Mouse (Mus musculus) neural tube, embryonic 11.5 days (tissue): Measurements from ENCODE around the gene Zfp536. TPM values are rescaled to one million over a fixed set of nuclear protein-coding genes. Genes with fewer than 3 reads are reported as not detected.

ENCODE experiments used
- ATAC-seq: fragments of 200-750 bp; cut with Nextera tagmentation; 2 replicates; pipeline ENCODE4 v1.8.0; 2017; ENCODE audit warnings: moderate number of reproducible peaks, mild to moderate bottlenecking, moderate TSS enrichment, moderate library complexity; ENCODE audit not compliant: insufficient read depth, low FRiP score, low TSS enrichment
- DNase-seq: peaks from one replicate; pipeline ENCODE4 v3.0.0-alpha.2; 2015; ENCODE audit warnings: low spot score
- H3K27ac ChIP-seq: fragments of 300-500 bp; sonication (generic); 2 replicates; pipeline ENCODE4 v1.5.1; 2014; ENCODE audit warnings: low read depth, mild to moderate bottlenecking, low read length
- H3K27me3 ChIP-seq: fragments of 300-500 bp; sonication (generic); 2 replicates; pipeline ENCODE4 v1.6.1; 2014; ENCODE audit warnings: mild to moderate bottlenecking, low read length, mixed read lengths; ENCODE audit not compliant: control insufficient read depth, insufficient read depth
- H3K36me3 ChIP-seq: fragments of 300-500 bp; sonication (generic); 2 replicates; pipeline ENCODE4 v1.6.1; 2014; ENCODE audit warnings: mild to moderate bottlenecking, low read length, moderate library complexity, mixed read lengths; ENCODE audit not compliant: control insufficient read depth, insufficient read depth
- H3K4me1 ChIP-seq: fragments of 300-500 bp; sonication (generic); 2 replicates; pipeline ENCODE4 v1.6.1; 2014; ENCODE audit warnings: low read length, mixed read lengths; ENCODE audit not compliant: control insufficient read depth, insufficient read depth
- H3K4me2 ChIP-seq: fragments of 300-500 bp; sonication (generic); 2 replicates; pipeline ENCODE4 v1.6.1; 2014; ENCODE audit warnings: low read depth, mild to moderate bottlenecking, moderate library complexity
- H3K4me3 ChIP-seq: fragments of 300-500 bp; sonication (generic); 2 replicates; pipeline ENCODE4 v1.5.1; 2014; ENCODE audit warnings: low read depth, low read length
- H3K9ac ChIP-seq: fragments of 300-500 bp; sonication (generic); 2 replicates; pipeline ENCODE4 v1.6.1; 2014; ENCODE audit warnings: mild to moderate bottlenecking, low read length
- H3K9me3 ChIP-seq: fragments of 300-500 bp; sonication (generic); 2 replicates; pipeline ENCODE4 v1.6.1; 2016; ENCODE audit warnings: low read length; ENCODE audit not compliant: control insufficient read depth
- WGBS: fragments of 180-500 bp; shearing (Covaris S2); extraction: QIAGEN DNeasy Blood & Tissue Kit; methylation state at CpG from one replicate; pipeline ENCODE4 v1.1.7; 2014; 5-methylcytosine and 5-hydroxymethylcytosine counted together
- polyA plus RNA-seq: library from polyadenylated mRNA; unstranded; fragments of >200 nt; fragmentation: Nextera tagmentation; extraction: Ambion mirVana; gene quantifications from 2 replicates; pipeline ENCODE4 v1.2.1, GENCODE M21; 2014

Zfp536 gene
- 23.6 and 24.3 TPM in 2 replicates for polyA plus RNA-seq

DNA sequence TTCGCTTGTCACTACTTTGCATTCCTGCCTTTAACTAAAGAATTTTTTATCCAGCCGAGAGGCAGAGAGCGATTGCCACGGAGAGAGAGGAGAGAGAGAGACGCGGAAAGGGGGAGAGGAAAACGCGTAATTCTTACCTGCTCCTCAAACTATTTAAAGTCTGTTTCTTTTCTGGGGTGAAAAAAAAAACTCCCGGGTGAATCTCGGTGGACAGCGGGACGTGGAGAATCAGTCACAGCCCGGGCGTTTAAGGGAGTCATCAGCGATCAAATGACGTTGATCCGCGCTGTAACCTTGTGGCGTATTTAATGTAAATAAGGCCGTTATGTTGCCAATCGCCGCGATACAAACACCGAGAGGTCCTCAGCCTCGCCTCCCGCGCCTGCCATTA lies at the start of gene Zfp536:
Gene Zfp536 (minus strand): TSS at position 330 of the 391 bp plus-strand sequence.
- WGBS, result under 1% methylated on average over 27 of the region's 27 CpGs

GRCm38 (mm10) chr7:37820670-37821301 lies 47.3 kb upstream of the Zfp536 start:
- Histone ChIP-seq H3K27ac (no peak overlapping the region), H3K4me3 (no peak overlapping the region), H3K9me3 (no peaks in the 10 kb centered on the region), H3K4me2 (no peak overlapping the region), H3K4me1 (no peaks in the 10 kb centered on the region), H3K27me3 (no peaks in the 10 kb centered on the region), H3K9ac (no peak overlapping the region), H3K36me3 (no peaks in the 10 kb centered on the region)
- ATAC-seq (no peak), DNase-seq (no peak)
- 86% methylated on average over 11 of the region's 11 CpGs for WGBS

More for the DNA sequence above, at the start of gene Zfp536:
- Histone ChIP-seq H3K4me2 (peak within 1 kb of the TSS; percentile 60), H3K9me3 (no peaks in the 10 kb centered on the region), H3K27ac (peak within 1 kb of the TSS; percentile 61), H3K4me1 (peaks cover 6% of the 10 kb centered on the region), H3K4me3 (peak within 1 kb of the TSS; percentile 58), H3K9ac (peak within 1 kb of the TSS; percentile 62), H3K36me3 (no peaks in the 10 kb centered on the region), H3K27me3 (peaks cover 6% of the 10 kb centered on the region; the same call in 1 of the 2 replicates)
- DNase-seq (peak; percentile 57), ATAC-seq (no peak)

GRCm38 (mm10) chr7:37818631-37819340 lies 45.3 kb upstream of the Zfp536 start:
- no peaks in the 10 kb centered on the region for H3K9me3 ChIP-seq
- no peak overlapping the region for H3K27ac ChIP-seq
- H3K4me3 ChIP-seq, result no peak overlapping the region
- WGBS, result 87% methylated on average over 8 of the region's 8 CpGs
- H3K4me1 ChIP-seq, result no peaks in the 10 kb centered on the region
- H3K36me3 ChIP-seq, result no peaks in the 10 kb centered on the region
- DNase-seq, result no peak
- no peaks in the 10 kb centered on the region for H3K27me3 ChIP-seq
- H3K9ac ChIP-seq, result no peak overlapping the region
- no peak overlapping the region for H3K4me2 ChIP-seq
- ATAC-seq, result no peak

- ATAC-seq (no peak), DNase-seq (no peak)
- no peak overlapping the region for H3K4me3 ChIP-seq
- H3K9ac ChIP-seq, result no peak overlapping the region
- no peak overlapping the region for H3K27ac ChIP-seq
- H3K36me3 ChIP-seq, result no peaks in the 10 kb centered on the region
- H3K4me2 ChIP-seq, result no peak overlapping the region
- no peaks in the 10 kb centered on the region for H3K4me1 ChIP-seq
- WGBS, result 87% methylated on average over 7 of the region's 7 CpGs
- H3K9me3 ChIP-seq, result no peaks in the 10 kb centered on the region
- H3K27me3 ChIP-seq, result no peaks in the 10 kb centered on the region
Measured at GRCm38 (mm10) chr7:37816901-37817300, 43.5 kb upstream of the Zfp536 start.

DNA sequence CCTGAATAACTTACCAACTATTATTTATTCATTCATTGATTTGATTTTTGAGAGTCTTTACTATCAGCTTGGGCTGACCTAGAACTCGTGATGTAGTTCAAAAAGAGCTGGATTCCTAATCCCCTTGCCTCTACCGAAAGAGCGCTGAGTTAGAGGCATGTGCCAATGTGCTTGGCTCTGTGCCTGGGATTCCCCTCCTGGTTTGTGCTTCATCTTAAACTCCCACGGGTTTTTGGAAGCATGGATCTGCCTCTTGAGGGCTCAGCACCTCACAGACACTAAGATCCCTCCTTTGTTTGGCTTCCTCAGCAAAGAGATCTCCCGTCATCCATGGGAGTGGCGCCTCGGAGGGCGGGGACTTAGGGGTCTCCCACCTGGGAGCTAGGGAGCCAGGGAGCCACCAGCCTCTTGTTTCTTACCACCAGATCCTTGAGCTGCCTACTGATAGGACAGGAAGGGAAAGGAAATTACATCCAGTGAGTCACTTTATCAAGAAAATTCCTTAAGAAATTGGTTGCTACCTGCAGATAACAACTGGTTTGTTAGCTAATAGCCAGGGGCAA lies 41.5 kb upstream of the Zfp536 start:
- WGBS, result 61% methylated on average over 8 of the region's 8 CpGs
- H3K36me3 ChIP-seq, result no peaks in the 10 kb centered on the region
- DNase-seq, result no peak

DNA sequence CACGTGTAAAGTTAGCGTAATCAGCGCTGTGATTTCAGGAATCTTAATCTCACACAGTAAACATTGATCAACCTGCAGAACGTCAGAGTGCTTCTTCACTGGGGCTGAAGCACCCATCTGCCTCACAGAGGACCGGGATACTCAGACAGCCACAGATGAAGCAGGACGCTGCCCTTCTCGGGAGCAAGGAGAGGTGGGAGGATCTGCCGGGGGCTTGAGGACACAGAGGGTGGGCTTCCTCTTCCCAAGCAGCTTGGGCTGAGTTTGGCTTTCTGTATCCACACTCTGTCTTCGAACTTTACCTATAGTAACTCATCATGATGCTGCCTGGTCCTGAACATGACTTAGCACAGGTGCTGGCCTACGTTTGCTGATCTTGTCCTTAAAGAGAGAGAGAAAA lies 40.2 kb upstream of the Zfp536 start:
- Histone ChIP-seq H3K4me3 (no peak overlapping the region), H3K27me3 (no peaks in the 10 kb centered on the region), H3K27ac (no peak overlapping the region), H3K36me3 (no peaks in the 10 kb centered on the region), H3K4me1 (no peaks in the 10 kb centered on the region), H3K9me3 (no peaks in the 10 kb centered on the region), H3K9ac (no peak overlapping the region), H3K4me2 (no peak overlapping the region)
- DNase-seq (no peak), ATAC-seq (no peak)
- 83% methylated on average over 10 of the region's 10 CpGs for WGBS

More for the DNA sequence above, 41.5 kb upstream of the Zfp536 start:
- H3K27me3 ChIP-seq, result no peaks in the 10 kb centered on the region
- no peak overlapping the region for H3K9ac ChIP-seq
- no peaks in the 10 kb centered on the region for H3K4me1 ChIP-seq
- H3K4me3 ChIP-seq, result no peak overlapping the region
- no peak overlapping the region for H3K4me2 ChIP-seq
- no peak for ATAC-seq
- H3K9me3 ChIP-seq, result no peaks in the 10 kb centered on the region
- no peak overlapping the region for H3K27ac ChIP-seq

DNA sequence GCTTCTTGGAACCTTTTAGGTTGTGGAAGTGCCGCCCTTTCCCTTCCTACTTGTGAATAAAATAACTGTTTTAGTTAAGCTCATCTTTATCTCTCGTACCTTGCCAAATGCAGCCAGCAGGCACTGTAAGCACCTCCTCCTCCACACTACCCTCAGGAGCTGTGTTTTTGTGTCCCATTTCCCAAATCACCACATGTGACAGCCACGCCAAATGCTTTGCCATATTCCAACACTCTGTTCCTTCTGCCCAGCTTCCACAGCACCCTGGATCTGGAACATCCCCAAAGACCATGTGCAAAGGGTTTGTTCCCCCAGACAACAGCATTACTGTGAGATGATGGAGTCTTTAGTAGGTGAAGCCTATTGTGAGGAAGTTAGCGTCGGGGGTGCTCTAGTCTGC lies 36.5 kb upstream of the Zfp536 start:
- Histone ChIP-seq H3K27me3 (no peaks in the 10 kb centered on the region), H3K4me3 (no peak overlapping the region), H3K4me1 (no peaks in the 10 kb centered on the region), H3K9ac (no peak overlapping the region), H3K9me3 (no peaks in the 10 kb centered on the region), H3K36me3 (no peaks in the 10 kb centered on the region), H3K27ac (no peak overlapping the region), H3K4me2 (no peak overlapping the region)
- DNase-seq (no peak), ATAC-seq (no peak)
- 94% methylated on average over 5 of the region's 5 CpGs for WGBS

GRCm38 (mm10) chr7:37809001-37809400 lies 35.6 kb upstream of the Zfp536 start:
- DNase-seq (no peak), ATAC-seq (no peak)
- Histone ChIP-seq H3K4me3 (no peak overlapping the region), H3K27me3 (no peaks in the 10 kb centered on the region), H3K27ac (no peak overlapping the region), H3K36me3 (no peaks in the 10 kb centered on the region), H3K9me3 (no peaks in the 10 kb centered on the region), H3K4me2 (no peak overlapping the region), H3K9ac (no peak overlapping the region), H3K4me1 (no peaks in the 10 kb centered on the region)
- WGBS, result 93% methylated on average over 4 of the region's 4 CpGs

DNA sequence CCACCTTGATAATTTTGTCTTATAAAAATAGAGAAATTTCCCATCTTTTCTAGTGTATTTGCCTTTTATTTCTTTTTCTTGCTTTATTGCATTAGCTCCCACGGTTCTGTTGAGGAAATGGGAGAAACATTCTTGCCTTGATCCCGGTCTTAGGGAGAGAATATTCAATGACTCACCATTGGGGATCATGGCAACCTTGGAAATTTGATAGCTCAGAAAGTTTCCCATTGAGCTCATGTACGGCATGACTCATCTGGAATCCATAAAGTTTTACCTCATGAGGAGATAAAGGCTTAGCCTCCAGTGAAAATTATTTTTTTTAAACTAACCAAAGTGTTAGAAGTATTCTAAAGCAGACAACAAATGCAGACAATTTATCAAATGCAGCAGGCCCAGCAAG lies 27.7 kb upstream of the Zfp536 start:
- H3K27me3 ChIP-seq, result no peaks in the 10 kb centered on the region
- DNase-seq, result no peak
- no peak overlapping the region for H3K9ac ChIP-seq
- no peaks in the 10 kb centered on the region for H3K9me3 ChIP-seq
- no peak overlapping the region for H3K4me3 ChIP-seq
- 64% methylated on average over 3 of the region's 3 CpGs for WGBS
- no peaks in the 10 kb centered on the region for H3K36me3 ChIP-seq
- no peak overlapping the region for H3K4me2 ChIP-seq
- no peak overlapping the region for H3K27ac ChIP-seq
- no peaks in the 10 kb centered on the region for H3K4me1 ChIP-seq
- no peak for ATAC-seq
